Mouse (Mus musculus): ENCODE data around the gene Plagl1.

DNA sequence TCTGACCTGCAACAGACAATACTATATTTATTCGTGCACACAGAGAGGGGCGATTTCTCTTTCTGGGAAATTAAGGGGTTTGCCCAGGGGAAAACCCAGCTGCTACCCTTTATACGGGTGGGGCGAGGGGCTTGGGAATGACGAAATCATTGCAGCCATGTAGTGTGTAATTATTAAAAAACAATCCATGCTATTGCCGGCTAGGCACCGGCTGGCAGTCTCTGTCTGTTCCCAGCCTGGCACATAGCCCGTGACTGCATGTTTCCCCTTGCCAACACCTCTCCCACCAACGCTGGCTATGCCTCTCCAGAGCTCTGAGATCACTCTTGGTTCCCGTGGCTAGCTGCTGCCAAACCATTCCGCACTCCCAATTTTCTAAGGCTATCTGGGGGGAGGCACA lies 15.6 kb upstream of the Plagl1 start:
- no peak for TF ChIP-seq CTCF (IDR thresholded peaks at IDR 0.05; ENCODE audit: low read depth)
- no peak for TF ChIP-seq EP300 (IDR thresholded peaks at IDR 0.05; ENCODE audit: low read depth)

All from heart, postnatal 0 days (tissue).